Mouse (Mus musculus) lung, adult 2 months (tissue): Measurements from ENCODE around the gene Metap1d.

ENCODE experiments used
- CTCF ChIP-seq: fragments of 200-500 bp; IDR thresholded peaks from 2 replicates; pipeline ENCODE4 v1.5.1; 2011; ENCODE audit warnings: mild to moderate bottlenecking, low read length, control low read depth; ENCODE audit not compliant: insufficient read depth
- POLR2A ChIP-seq: fragments of 200-500 bp; IDR thresholded peaks from 2 replicates; pipeline ENCODE4 v1.6.1; 2011; ENCODE audit warnings: low read depth, mild to moderate bottlenecking, control low read depth, low read length, borderline replicate concordance; ENCODE audit errors: extremely low read depth

DNA sequence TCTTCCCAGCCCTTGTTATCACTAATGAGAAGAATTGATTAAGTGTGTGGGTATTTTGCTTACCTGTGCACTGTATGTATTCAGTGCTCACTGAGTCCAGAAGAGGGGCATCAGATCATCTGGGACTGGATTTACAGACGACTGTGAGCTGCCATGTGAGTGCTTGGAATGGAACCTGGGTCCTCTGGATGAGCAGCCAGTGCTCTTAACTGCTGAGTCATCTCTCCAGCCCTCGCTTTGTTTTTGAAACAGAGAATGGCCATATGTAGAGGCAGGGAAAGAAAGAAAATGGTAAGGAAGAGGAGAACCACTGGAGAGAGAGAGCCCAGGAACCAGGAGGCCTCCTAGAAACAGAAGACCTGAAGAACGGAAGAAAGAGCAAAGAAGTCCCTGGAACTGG, 9.5 kb downstream of the Metap1d start:
- TF ChIP-seq CTCF (no peak), POLR2A (no peak)
